Mouse (Mus musculus): ENCODE measurements around the gene Itga7. TPM values are rescaled to one million over a fixed set of nuclear protein-coding genes. Genes with fewer than 3 reads are reported as not detected.

Gene Itga7
- total RNA-seq, 1 experiment, result 17.6 TPM

- Histone ChIP-seq H3K27ac (ENCODE audit: insufficient read depth, low read depth, low read length, poor library complexity, severe bottlenecking) (peak overlapping the region; percentile 23; the same call in 1 of the 2 replicates), H3K9ac (ENCODE audit: insufficient read depth, low read depth, low read length, poor library complexity, severe bottlenecking) (peak overlapping the region; percentile 97), H3K4me3 (ENCODE audit: insufficient read depth in 1 of 2, low read depth in 1 of 2, low read length in 2 of 2, poor library complexity in 1 of 2, severe bottlenecking in 1 of 2) (peak overlapping the region; percentile 93 to 96), H3K36me3 (ENCODE audit: control insufficient read depth, insufficient read depth, low read length, poor library complexity, severe bottlenecking) (peaks cover 18% of the 10 kb centered on the region), H3K9me3 (ENCODE audit: control insufficient read depth, insufficient read depth, low read depth, low read length) (no peaks in the 10 kb centered on the region), H3K4me1 (ENCODE audit: control insufficient read depth in 2 of 2, insufficient read depth in 2 of 2, low read length in 2 of 2, poor library complexity in 1 of 2) (peaks cover 0 to 12% of the 10 kb centered on the region in 2 experiments; a peak in 3 of 4 replicates)
- DNase-seq (ENCODE audit: low read depth, low spot score), result peak; percentile 71
- in situ Hi-C loops (cut with MboI; ENCODE audit: low sequenced_read_pairs in 2 of 2, unreplicated experiment in 2 of 2), result no loop called here
- TF ChIP-seq CHD2 (IDR thresholded peaks at IDR 0.05; ENCODE audit: low read depth, low read length) (no peak), HCFC1 (IDR thresholded peaks at IDR 0.05; ENCODE audit: borderline replicate concordance, insufficient read depth, low read length) (no peak), ZNF384 (IDR thresholded peaks at IDR 0.05; ENCODE audit: low read depth, low read length) (no peak)
Measured at GRCm38 (mm10) chr10:128909567-128910028, 24.0 kb upstream of the Itga7 start.

GRCm38 (mm10) chr10:128910066-128910841, 23.4 kb upstream of the Itga7 start:
- peaks cover 21% of the 10 kb centered on the region for H3K36me3 ChIP-seq (ENCODE audit: control insufficient read depth, insufficient read depth, low read length, poor library complexity, severe bottlenecking)

GRCm38 (mm10) chr10:128911430-128911829, 22.2 kb upstream of the Itga7 start:
- Histone ChIP-seq H3K9ac (ENCODE audit: insufficient read depth, low read depth, low read length, poor library complexity, severe bottlenecking) (peak overlapping the region; percentile 97; the same call in 1 of the 2 replicates), H3K4me3 (ENCODE audit: insufficient read depth in 1 of 2, low read depth in 1 of 2, low read length in 2 of 2, poor library complexity in 1 of 2, severe bottlenecking in 1 of 2) (peak overlapping the region in 1 of 2 experiments; percentile 96; a peak in 2 of 4 replicates), H3K36me3 (ENCODE audit: control insufficient read depth, insufficient read depth, low read length, poor library complexity, severe bottlenecking) (peaks cover 21% of the 10 kb centered on the region), H3K27ac (ENCODE audit: insufficient read depth, low read depth, low read length, poor library complexity, severe bottlenecking) (no peak overlapping the region), H3K4me1 (ENCODE audit: control insufficient read depth in 2 of 2, insufficient read depth in 2 of 2, low read length in 2 of 2, poor library complexity in 1 of 2) (peaks cover 0 to 12% of the 10 kb centered on the region in 2 experiments; a peak in 2 of 4 replicates), H3K9me3 (ENCODE audit: control insufficient read depth, insufficient read depth, low read depth, low read length) (no peaks in the 10 kb centered on the region)
- TF ChIP-seq HCFC1 (IDR thresholded peaks at IDR 0.05; ENCODE audit: borderline replicate concordance, insufficient read depth, low read length) (no peak), MAFK (IDR thresholded peaks at IDR 0.05; ENCODE audit: insufficient read depth, low read depth, low read length) (no peak), ZC3H11A (IDR thresholded peaks at IDR 0.05; ENCODE audit: borderline replicate concordance, low read depth, low read length) (no peak), ZNF384 (IDR thresholded peaks at IDR 0.05; ENCODE audit: low read depth, low read length) (no peak), CHD2 (IDR thresholded peaks at IDR 0.05; ENCODE audit: low read depth, low read length) (no peak)
- in situ Hi-C loops (cut with MboI; ENCODE audit: low sequenced_read_pairs in 2 of 2, unreplicated experiment in 2 of 2), result no loop called here
- DNase-seq (ENCODE audit: low read depth, low spot score), result no peak

More at GRCm38 (mm10) chr10:128910066-128910841, 23.4 kb upstream of the Itga7 start:
- DNase-seq (ENCODE audit: low read depth, low spot score), result no peak
- Histone ChIP-seq H3K9ac (ENCODE audit: insufficient read depth, low read depth, low read length, poor library complexity, severe bottlenecking) (peak overlapping the region; percentile 97), H3K9me3 (ENCODE audit: control insufficient read depth, insufficient read depth, low read depth, low read length) (no peaks in the 10 kb centered on the region), H3K4me1 (ENCODE audit: control insufficient read depth in 2 of 2, insufficient read depth in 2 of 2, low read length in 2 of 2, poor library complexity in 1 of 2) (peaks cover 0 to 12% of the 10 kb centered on the region in 2 experiments; a peak in 3 of 4 replicates), H3K4me3 (ENCODE audit: insufficient read depth in 1 of 2, low read depth in 1 of 2, low read length in 2 of 2, poor library complexity in 1 of 2, severe bottlenecking in 1 of 2) (peak overlapping the region; percentile 93 to 96), H3K27ac (ENCODE audit: insufficient read depth, low read depth, low read length, poor library complexity, severe bottlenecking) (peak overlapping the region; percentile 17; the same call in 1 of the 2 replicates)
- in situ Hi-C loops (cut with MboI; ENCODE audit: low sequenced_read_pairs in 2 of 2, unreplicated experiment in 2 of 2), result no loop called here
- TF ChIP-seq HCFC1 (IDR thresholded peaks at IDR 0.05; ENCODE audit: borderline replicate concordance, insufficient read depth, low read length) (no peak), ZNF384 (IDR thresholded peaks at IDR 0.05; ENCODE audit: low read depth, low read length) (no peak), MAFK (IDR thresholded peaks at IDR 0.05; ENCODE audit: insufficient read depth, low read depth, low read length) (no peak), ZC3H11A (IDR thresholded peaks at IDR 0.05; ENCODE audit: borderline replicate concordance, low read depth, low read length) (no peak), CHD2 (IDR thresholded peaks at IDR 0.05; ENCODE audit: low read depth, low read length) (no peak)

- Histone ChIP-seq H3K9me3 (ENCODE audit: control insufficient read depth, insufficient read depth, low read depth, low read length) (no peaks in the 10 kb centered on the region), H3K36me3 (ENCODE audit: control insufficient read depth, insufficient read depth, low read length, poor library complexity, severe bottlenecking) (peaks cover 25% of the 10 kb centered on the region), H3K4me1 (ENCODE audit: control insufficient read depth in 2 of 2, insufficient read depth in 2 of 2, low read length in 2 of 2, poor library complexity in 1 of 2) (peaks cover 0 to 12% of the 10 kb centered on the region in 2 experiments; a peak in 2 of 4 replicates), H3K9ac (ENCODE audit: insufficient read depth, low read depth, low read length, poor library complexity, severe bottlenecking) (no peak overlapping the region), H3K27ac (ENCODE audit: insufficient read depth, low read depth, low read length, poor library complexity, severe bottlenecking) (no peak overlapping the region), H3K4me3 (ENCODE audit: insufficient read depth in 1 of 2, low read depth in 1 of 2, low read length in 2 of 2, poor library complexity in 1 of 2, severe bottlenecking in 1 of 2) (no peak overlapping the region)
- in situ Hi-C loops (cut with MboI; ENCODE audit: low sequenced_read_pairs in 2 of 2, unreplicated experiment in 2 of 2), result no loop called here
- no peak for TF ChIP-seq CHD2 (IDR thresholded peaks at IDR 0.05; ENCODE audit: low read depth, low read length)
- no peak for TF ChIP-seq HCFC1 (IDR thresholded peaks at IDR 0.05; ENCODE audit: borderline replicate concordance, insufficient read depth, low read length)
- TF ChIP-seq ZNF384 (IDR thresholded peaks at IDR 0.05; ENCODE audit: low read depth, low read length), result no peak
- no peak for TF ChIP-seq MAFK (IDR thresholded peaks at IDR 0.05; ENCODE audit: insufficient read depth, low read depth, low read length)
- TF ChIP-seq ZC3H11A (IDR thresholded peaks at IDR 0.05; ENCODE audit: borderline replicate concordance, low read depth, low read length), result no peak
- no peak for DNase-seq (ENCODE audit: low read depth, low spot score)
Measured at GRCm38 (mm10) chr10:128912268-128912667, 21.4 kb upstream of the Itga7 start.
